Mouse (Mus musculus) brain, embryonic 14.5 days (tissue): Measurements from ENCODE around the gene Pigw.

Source experiments
- CTCF ChIP-seq: fragments of 200-500 bp; IDR thresholded peaks from 2 replicates; pipeline ENCODE4 v1.5.1; 2012; ENCODE audit warnings: inconsistent platforms, mild to moderate bottlenecking, moderate library complexity, borderline replicate concordance; ENCODE audit not compliant: insufficient read depth, insufficient read length; ENCODE audit errors: extremely low read depth
- POLR2A ChIP-seq: fragments of 200-500 bp; IDR thresholded peaks from 2 replicates; pipeline ENCODE4 v1.6.1; 2012; ENCODE audit warnings: mild to moderate bottlenecking, inconsistent platforms, borderline replicate concordance; ENCODE audit not compliant: poor library complexity, insufficient read depth, insufficient read length, severe bottlenecking; ENCODE audit errors: extremely low read depth

DNA sequence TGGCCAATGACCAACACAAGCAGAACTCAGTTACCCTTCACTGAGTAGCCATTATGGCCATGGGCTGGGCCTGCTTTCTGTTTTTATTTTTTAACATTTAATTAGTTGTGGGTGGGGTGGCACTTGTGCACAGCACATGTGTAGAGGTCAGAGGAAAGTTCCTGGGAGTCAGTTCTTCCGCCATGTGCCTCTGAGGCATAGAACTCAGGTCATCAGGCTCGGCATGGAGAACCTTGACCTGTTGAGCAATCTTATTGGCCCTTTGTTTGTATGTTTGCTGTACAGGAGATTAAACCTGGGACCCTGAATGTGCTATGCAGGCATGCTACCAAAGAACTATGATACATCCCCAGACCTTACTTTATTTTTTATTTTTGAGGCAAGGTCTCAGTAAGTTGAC is 9.4 kb upstream of the Pigw start:
- TF ChIP-seq POLR2A (no peak), CTCF (no peak)
